Mouse (Mus musculus): ENCODE data around the gene Klf12.

GRCm38 (mm10) chr14:100189490-100190197 is 94.8 kb downstream of the Klf12 start:
- TF ChIP-seq POLR2A (IDR thresholded peaks at IDR 0.05; ENCODE audit: control insufficient read depth, extremely low read depth, insufficient read depth, low read length, poor library complexity) (no peak), CTCF (IDR thresholded peaks at IDR 0.05; ENCODE audit: borderline replicate concordance, control insufficient read depth, extremely low read depth, insufficient read depth, low read length, poor library complexity) (no peak)

Data from thymus, adult 2 months (tissue).